Mouse (Mus musculus) forelimb bud, embryonic 11.5 days (tissue): ENCODE data around the gene Hand2.
A peak's percentile ranks its signal among the peaks of the same experiment; 100 is the strongest.

Experiments
- DNase-seq: peaks from one replicate; pipeline ENCODE4 v3.0.0-alpha.2; 2012; ENCODE audit warnings: low read depth, low spot score

Hand2 gene

DNA sequence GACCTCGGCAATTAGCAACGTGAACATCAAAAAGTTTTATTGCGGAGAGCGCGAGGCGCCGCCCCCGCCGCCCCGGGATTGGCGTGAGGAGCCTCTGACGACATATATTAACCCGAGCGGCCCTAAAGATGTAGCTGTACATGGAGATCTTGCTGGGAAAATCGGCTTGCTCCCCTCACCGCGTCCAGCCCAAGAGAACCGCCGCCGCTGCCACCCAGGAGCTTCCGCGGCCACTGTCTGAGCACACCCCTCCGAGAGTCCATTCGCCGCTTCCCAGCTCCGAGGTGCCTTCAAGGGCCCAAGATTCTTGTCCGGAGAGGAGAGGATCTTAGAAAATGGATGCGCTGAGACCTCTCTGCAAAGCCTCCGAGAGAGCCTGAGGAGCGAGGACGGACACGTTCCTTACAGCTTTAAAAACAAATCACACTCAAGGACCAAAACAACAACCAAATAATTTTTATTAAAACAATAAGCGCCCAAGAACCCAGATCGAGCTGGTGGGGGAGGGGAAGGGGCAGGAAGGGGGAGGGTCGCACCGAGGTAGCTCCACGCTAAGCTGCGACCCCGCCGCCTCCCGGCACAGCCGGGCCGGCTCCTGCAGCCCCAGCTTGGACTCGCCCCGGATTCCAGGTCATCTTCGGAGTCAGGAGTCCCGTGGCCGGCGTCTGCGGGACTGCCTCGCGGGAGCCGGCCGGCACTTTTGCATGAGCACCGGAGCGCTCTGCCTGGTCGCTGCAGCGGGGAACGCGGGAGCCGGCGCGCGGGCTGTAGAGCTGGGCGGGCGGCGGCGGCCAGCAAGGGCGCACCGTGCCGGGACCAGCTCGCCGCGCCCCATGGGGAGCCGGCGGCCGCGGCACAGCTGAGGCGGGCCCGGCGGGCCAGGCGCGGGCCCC is at the start of gene Hand2:
Gene Hand2, plus strand, starts transcription at position 133 of the 893 bp plus-strand sequence.
- DNase-seq = peak; percentile 82

GRCm38 (mm10) chr8:57273055-57273454 is 47.7 kb upstream of the Hand2 start:
- no peak for DNase-seq

- peak; percentile 52 for DNase-seq
Observed at GRCm38 (mm10) chr8:57293441-57293840, 27.3 kb upstream of the Hand2 start.

DNA sequence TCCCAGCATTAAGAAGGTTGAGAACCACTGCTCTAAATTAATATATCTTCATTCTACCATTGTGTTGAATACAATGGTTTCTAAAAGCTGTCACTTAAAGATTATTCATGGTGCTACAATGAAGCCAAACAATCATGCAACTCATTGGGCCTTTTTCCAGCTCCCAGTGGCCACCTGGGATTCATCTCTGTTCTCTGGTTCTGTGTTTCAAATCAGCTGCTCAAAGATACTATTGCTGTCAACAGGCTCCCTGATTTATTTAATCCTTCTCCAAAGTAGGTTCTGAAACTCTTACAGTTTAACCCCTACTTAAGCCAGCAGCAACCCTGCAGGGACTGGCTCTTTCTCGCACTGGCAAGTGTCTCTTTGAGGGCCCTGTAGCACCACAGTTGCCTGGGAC is 17.3 kb upstream of the Hand2 start:
- no peak for DNase-seq

DNA sequence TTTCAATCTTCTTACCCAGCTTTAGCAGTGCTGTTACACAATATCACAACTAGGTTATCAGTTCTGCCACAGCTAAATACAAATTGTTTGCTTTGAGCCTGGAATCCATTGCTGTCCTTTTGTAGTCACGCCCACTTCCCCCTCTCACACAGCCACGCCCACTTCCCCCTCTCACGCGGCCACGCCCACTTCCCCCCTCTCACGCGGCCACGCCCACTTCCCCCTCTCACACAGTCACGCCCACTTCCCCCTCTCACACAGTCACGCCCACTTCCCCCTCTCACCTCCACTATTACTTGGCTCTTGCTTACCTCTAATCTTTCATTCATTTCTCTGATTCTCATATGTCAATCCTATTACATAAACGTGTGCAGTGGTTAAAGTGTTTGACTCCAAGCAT is 15.8 kb upstream of the Hand2 start:
- no peak for DNase-seq

DNA sequence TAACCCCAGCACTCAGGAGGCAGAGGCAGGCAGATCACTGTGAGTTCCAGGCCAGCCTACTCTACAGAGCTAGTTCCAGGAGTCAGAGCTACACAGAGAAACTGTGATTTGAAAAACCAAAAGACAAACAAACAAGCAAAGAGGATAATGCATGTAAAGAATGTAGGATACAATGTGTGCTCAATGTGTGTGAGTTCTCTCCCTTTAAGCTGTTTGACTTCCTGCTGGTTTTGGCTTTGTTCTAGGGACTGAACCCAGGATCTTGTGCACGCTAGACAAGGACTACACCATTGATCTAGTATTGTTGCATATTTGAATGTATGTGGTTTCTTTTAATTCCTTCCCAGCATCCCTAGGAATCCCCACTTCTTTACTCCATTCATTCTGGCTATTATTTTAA is 14.3 kb upstream of the Hand2 start:
- no peak for DNase-seq

DNA sequence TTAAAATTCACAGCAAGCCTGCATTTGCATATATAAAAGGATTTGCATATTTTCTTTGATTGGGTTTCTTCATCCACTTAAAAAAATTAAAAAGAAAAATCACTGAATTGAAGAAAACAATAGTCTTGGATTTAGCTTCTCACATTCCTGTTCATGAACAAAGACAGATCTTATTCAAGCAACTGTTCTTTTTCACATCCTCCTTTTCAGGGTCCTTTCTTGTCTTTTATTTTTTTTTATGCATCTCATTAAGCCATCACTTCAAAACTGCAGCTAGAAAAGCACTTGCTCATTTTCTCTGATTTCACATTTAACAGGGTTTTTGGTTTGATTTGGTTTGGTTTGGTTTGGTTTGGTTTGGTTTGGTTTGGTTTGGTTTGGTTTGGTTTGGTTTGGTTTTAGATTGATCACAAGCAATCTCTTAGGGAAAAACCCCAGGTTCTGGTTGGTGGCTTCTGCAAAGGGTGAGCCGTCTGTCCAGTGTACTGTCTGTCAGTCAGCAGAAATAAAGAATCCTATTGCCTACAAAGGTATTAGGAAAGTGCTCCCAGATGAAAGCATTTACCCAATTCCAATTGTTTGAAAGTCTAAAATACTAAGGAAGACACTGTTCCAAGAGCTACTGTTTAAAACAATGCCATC is 10.8 kb upstream of the Hand2 start:
- no peak for DNase-seq

GRCm38 (mm10) chr8:57312031-57312981 is 8.5 kb upstream of the Hand2 start:
- peak; percentile 52 for DNase-seq

DNA sequence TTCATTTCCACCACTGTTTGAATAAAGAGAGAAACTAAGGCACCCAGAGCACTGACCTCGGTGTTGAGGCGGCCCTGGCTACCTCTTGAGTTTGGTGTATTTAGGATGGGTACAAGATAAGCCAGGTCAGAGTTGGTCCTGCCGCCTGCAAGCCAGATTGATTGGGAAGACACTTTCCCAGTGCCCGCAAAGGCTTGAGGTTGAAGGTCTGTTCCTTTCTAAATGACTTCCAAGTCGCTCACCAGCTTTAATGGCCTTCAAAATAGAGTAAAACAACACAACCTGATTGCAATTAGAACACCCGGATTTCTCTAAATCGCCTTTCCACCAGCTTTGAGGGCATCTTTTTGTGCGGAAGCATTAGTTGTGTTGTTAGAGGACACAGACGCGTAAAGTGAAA is 7.2 kb upstream of the Hand2 start:
- DNase-seq = no peak

DNA sequence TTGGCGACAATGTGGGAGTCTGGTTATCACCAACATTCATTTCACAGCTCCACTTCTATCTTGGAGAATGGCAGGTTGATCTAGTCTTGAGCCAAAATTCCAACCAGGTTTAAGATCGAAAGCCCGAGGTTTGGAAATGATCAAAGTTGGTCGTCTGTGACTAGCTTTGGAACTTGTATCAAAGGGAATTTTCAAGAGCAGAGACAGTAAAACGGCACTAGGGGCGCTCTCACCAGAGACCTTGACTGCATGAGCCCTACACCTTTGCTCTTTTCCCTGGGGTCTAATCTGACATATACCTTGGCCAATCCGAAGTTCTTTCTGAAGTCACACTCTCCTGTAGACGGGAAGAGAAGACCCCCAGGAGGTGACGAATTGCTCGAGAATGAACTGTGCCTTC is 6.6 kb upstream of the Hand2 start:
- no peak for DNase-seq

GRCm38 (mm10) chr8:57315471-57315870 is 5.3 kb upstream of the Hand2 start:
- DNase-seq = no peak

DNA sequence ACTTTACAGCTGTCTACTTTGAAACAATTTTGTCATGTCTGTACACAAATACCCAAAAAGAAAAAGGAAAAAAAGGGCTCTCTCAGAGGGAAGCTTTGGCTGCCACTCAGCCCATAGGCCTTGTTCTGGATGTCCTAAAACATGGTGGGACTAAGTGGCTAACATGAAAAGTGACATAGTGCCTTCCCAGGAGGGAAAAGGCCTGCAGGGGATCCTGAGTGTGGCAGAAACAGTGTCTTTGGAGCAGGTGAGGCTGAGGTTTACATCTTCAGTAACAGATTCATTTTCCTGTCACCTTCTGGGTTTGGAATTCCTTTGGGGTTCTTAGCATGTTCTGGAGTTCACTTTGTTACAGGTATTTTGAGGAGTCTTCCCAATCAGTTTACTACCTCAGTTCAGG is 3.7 kb upstream of the Hand2 start:
- no peak for DNase-seq

- no peak for DNase-seq
Observed at GRCm38 (mm10) chr8:57317890-57318480, 2.8 kb upstream of the Hand2 start.

- DNase-seq = no peak
Observed at GRCm38 (mm10) chr8:57319092-57319980, 1.4 kb upstream of the Hand2 start.

DNA sequence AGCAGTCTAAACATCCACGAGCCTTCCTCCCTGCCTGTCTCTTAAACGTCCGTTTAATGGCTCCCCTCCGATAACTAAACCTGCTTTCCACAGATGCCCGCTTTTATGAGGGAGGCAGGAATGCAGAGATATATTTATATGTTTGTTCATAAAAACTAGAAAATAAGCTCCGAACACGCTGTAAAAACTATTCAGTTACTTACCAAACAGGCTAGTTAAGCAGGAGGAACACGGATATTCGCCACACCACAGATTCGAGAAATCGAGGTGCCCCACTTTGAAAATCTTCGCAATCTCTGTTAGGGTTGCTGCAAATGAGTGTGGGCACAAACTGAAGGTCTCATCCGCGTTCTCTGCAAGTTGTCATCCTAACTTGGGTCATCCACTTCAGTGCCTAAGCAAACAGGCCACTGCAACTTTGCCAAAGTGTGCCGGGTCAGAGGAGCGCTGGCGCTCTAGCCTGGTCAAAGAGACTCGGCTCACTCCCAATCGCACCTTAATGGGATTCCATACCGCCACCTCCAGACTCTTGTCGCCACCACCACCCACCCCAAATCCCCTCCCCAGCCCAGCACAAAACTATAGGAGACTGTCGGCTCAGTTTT is 700 bp upstream of the Hand2 start:
- DNase-seq = no peak

GRCm38 (mm10) chr8:57321898-57322895 is 1.4 kb downstream of the Hand2 start:
- no peak for DNase-seq

DNA sequence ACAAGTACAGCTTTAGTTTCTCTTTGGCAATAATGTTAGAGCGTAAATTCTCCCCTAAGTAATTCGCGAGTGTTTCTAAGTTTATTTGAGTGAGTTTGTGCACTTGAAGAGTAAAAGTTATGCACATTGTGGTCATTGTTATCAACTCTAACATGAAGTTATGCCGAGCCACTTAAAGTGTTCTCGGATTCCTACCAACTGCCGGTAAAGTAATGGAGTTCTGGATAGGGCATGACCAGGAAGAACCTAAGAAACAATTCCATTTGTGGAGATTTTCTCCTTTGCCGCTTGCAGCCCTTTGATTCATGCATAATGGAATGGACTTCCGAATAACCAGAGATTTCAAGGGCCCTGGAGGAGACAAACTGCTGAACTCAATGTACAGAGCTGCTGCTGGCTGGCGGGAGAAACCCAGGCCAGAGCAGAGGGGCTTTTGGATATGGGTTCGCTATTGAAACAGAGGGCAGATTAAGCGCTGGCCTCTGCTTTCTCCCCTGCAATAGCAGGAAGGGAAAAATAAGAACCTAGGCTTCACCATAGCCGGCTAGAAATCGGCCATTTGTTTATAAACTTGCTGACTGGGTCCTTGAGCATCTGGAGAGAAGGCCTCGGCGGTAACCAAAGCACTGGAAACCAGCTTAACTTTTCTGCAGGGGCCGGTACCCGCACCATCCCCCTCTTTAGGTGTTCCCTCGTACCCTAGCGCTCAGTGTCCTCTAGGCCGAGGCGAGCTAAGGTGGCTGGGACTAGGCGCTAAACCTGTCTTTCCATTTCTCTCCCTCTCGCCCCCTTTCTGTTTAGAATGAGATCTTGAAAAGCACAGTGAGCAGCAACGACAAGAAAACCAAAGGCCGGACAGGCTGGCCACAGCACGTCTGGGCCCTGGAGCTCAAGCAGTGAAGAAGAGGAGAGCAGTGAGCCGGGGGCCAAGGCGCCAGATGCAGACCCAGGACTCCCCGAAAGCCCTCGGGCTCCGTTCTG is 2.5 kb downstream of the Hand2 start:
- DNase-seq = no peak

- no peak for DNase-seq
Observed at GRCm38 (mm10) chr8:57324091-57324490, 3.3 kb downstream of the Hand2 start.
